Mouse (Mus musculus): ENCODE results near the gene Atf1. TPM values are rescaled to one million over a fixed set of nuclear protein-coding genes. Genes with fewer than 3 reads are reported as not detected.

The Atf1 gene
- polyA plus RNA-seq, 1 experiment from 2014 or later, result 46.2 TPM

DNA sequence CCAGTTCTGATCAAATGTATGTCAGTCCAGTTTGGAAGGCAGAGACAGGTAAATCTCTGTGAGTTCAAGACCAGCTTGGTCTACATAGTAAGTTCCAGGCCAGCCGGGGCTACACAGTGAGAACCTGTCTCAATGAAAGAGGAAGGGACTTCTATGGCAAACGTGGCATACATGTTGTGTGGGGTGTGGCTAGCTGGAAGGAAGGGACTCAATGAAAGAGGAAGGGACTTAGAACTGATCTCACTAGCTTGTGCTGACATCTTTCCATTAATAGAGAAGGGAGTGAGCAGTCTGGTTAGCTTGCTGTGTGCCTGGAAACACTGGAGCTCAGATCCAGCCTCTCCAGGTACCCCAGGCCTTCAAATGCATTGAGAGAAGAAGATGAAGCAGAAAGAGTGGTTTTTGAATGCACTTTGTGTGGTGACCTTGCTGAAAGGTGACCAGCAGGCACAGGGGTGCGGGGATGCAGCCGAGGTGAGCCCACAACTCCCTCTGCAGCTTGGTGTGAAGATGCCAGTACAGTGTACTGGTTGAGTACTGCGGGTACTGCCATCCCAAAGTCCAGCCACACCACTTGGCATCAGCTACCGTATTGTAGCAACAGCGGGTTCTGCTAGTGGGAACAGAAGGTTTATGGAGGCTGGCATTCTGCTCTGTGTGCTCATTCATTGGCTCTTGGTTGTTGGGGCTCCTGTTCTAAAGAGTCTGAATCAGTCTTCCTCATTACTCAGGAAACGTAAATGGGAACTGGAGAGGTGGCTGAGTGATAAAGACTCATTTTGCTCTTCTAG is 40.5 kb upstream of the Atf1 start:
- no peak for ATAC-seq (ENCODE audit: low read depth)
- H3K9me3 ChIP-seq (ENCODE audit: control insufficient read depth, low read length), result no peaks in the 10 kb centered on the region
- 84% methylated on average over 8 of the region's 8 CpGs for WGBS
- H3K4me3 ChIP-seq (ENCODE audit: low read length), result no peak overlapping the region
- peaks cover 31% of the 10 kb centered on the region for H3K36me3 ChIP-seq (ENCODE audit: control insufficient read depth, insufficient read depth, low read length)
- H3K27ac ChIP-seq (ENCODE audit: low read length), result no peak overlapping the region
- H3K4me1 ChIP-seq (replicated peaks; ENCODE audit: control insufficient read depth, insufficient read depth, low read length), result no peaks in the 10 kb centered on the region
- no peak overlapping the region for H3K4me2 ChIP-seq (ENCODE audit: low read depth, low read length)
- no peak overlapping the region for H3K9ac ChIP-seq (ENCODE audit: low read length)
- no peaks in the 10 kb centered on the region for H3K27me3 ChIP-seq (ENCODE audit: control insufficient read depth, insufficient read depth, low read depth, low read length)

DNA sequence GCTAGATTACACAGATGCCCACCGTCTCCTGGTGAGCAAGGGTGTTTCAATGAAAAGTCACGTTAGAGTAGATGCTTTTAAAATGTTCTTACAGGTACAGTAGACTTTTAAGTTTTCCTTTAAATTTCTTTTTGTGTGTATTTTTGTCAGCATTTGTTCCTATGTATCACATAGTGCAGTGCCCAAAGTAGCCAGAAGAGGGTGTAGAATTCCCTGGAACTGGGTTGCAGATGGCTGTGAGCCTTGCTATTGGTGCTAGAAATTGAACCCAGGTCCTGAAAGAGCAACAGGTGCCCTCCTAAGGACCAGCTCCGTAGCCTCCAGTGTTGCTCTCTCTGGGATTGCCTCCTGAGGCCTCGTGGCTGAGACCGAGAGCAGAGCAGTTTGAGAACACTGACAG is 39.1 kb upstream of the Atf1 start:
- ATAC-seq (ENCODE audit: low read depth), result no peak
- H3K36me3 ChIP-seq (ENCODE audit: control insufficient read depth, insufficient read depth, low read length), result peaks cover 32% of the 10 kb centered on the region
- H3K4me2 ChIP-seq (ENCODE audit: low read depth, low read length), result no peak overlapping the region
- no peak overlapping the region for H3K4me3 ChIP-seq (ENCODE audit: low read length)
- 77% methylated on average over 5 of the region's 5 CpGs for WGBS
- no peaks in the 10 kb centered on the region for H3K27me3 ChIP-seq (ENCODE audit: control insufficient read depth, insufficient read depth, low read depth, low read length)
- peak overlapping the region; percentile 21 for H3K27ac ChIP-seq (ENCODE audit: low read length)
- no peaks in the 10 kb centered on the region for H3K9me3 ChIP-seq (ENCODE audit: control insufficient read depth, low read length)
- no peak overlapping the region for H3K9ac ChIP-seq (ENCODE audit: low read length)
- H3K4me1 ChIP-seq (replicated peaks; ENCODE audit: control insufficient read depth, insufficient read depth, low read length), result no peaks in the 10 kb centered on the region

DNA sequence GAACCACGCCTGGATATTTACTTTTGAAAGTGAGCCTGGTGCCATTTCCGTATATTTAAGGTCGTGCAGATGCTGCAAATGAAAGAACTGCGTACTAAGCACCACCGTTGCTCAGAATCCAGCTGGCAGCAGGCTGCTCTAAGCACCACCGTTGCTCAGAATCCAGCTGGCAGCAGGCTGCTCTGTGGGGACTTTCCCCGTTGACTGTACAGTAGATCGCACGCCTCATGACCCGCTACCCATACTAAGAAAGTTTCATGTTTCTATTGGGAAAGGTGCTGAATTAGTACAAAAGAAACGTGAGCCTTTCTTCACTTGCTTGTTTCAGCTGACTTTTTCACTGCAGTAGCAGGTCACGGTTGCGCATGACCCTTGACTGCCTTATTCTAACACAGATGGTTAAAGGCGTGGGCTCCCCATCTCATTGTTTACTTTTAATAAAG is 38.6 kb upstream of the Atf1 start:
- Histone ChIP-seq H3K4me1 (replicated peaks; ENCODE audit: control insufficient read depth, insufficient read depth, low read length) (no peaks in the 10 kb centered on the region), H3K4me2 (ENCODE audit: low read depth, low read length) (no peak overlapping the region), H3K9me3 (ENCODE audit: control insufficient read depth, low read length) (no peaks in the 10 kb centered on the region), H3K9ac (ENCODE audit: low read length) (no peak overlapping the region), H3K4me3 (ENCODE audit: low read length) (no peak overlapping the region), H3K27ac (ENCODE audit: low read length) (peak overlapping the region; percentile 21), H3K36me3 (ENCODE audit: control insufficient read depth, insufficient read depth, low read length) (peaks cover 35% of the 10 kb centered on the region), H3K27me3 (ENCODE audit: control insufficient read depth, insufficient read depth, low read depth, low read length) (no peaks in the 10 kb centered on the region)
- ATAC-seq (ENCODE audit: low read depth), result no peak
- 62% methylated on average over 14 of the region's 14 CpGs for WGBS

DNA sequence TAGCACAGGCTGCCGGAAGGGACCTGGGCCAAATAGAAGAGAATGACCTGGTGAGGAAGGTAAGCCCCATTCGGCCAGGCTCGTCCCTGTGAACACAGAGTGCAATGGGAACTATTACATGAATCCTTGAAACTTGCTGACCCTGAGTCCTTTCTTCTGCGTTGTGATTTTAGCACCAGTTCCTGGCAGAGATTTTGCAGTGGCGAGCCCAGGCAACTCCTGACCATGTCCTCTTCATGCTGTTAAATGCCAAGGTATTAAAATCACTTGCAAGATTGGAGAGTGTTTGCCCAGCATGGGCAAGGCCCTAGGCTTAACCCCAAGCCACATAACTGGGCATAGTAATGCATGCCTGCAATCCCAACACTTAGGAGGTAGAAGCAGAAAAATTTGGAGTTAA is 37.5 kb upstream of the Atf1 start:
- no peaks in the 10 kb centered on the region for H3K4me1 ChIP-seq (replicated peaks; ENCODE audit: control insufficient read depth, insufficient read depth, low read length)
- no peaks in the 10 kb centered on the region for H3K9me3 ChIP-seq (ENCODE audit: control insufficient read depth, low read length)
- no peaks in the 10 kb centered on the region for H3K27me3 ChIP-seq (ENCODE audit: control insufficient read depth, insufficient read depth, low read depth, low read length)
- no peak overlapping the region for H3K27ac ChIP-seq (ENCODE audit: low read length)
- H3K9ac ChIP-seq (ENCODE audit: low read length), result no peak overlapping the region
- no peak overlapping the region for H3K4me3 ChIP-seq (ENCODE audit: low read length)
- H3K36me3 ChIP-seq (ENCODE audit: control insufficient read depth, insufficient read depth, low read length), result peaks cover 37% of the 10 kb centered on the region
- 84% methylated on average over 5 of the region's 5 CpGs for WGBS
- ATAC-seq (ENCODE audit: low read depth), result no peak
- H3K4me2 ChIP-seq (ENCODE audit: low read depth, low read length), result no peak overlapping the region

DNA sequence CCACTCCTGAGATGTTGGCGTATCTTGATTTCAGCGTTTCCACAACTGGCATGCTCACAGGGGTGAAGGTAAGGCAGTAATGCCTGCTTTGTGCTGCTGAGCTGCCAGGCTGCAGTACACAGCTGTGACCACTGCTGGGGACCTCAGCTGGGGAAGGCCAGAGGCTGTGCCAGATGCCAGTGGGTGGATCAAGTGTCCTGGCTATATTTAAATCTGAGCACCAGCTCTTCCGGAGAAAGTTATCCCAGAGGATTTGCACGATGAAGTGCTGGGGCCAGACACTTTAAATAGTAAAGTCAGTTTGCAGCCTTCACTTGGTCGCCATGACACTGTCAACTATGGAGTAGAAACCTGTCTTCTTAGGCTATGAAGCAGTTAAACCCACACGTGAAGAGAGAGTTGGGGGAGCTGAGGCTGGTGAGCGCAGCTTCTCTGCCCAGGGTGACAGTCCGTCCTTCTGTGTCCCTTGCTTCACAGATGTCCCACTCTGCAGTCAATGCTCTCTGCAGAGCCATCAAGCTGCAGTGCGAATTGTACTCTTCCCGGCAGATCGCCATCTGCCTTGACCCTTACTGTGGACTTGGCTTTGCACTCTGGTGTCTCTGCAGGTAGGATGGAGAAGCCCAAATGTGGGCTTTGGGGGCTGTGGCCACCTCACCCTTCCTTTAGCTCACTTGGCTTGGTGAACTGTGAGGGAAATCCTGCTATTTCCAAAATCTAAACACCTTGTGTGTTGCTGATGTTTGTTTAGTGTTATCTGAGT is 28.5 kb upstream of the Atf1 start:
- Histone ChIP-seq H3K4me2 (ENCODE audit: low read depth, low read length) (no peak overlapping the region), H3K27ac (ENCODE audit: low read length) (peak overlapping the region; percentile 21; the same call in 1 of the 2 replicates), H3K27me3 (ENCODE audit: control insufficient read depth, insufficient read depth, low read depth, low read length) (no peaks in the 10 kb centered on the region), H3K4me3 (ENCODE audit: low read length) (no peak overlapping the region), H3K4me1 (replicated peaks; ENCODE audit: control insufficient read depth, insufficient read depth, low read length) (no peaks in the 10 kb centered on the region), H3K9me3 (ENCODE audit: control insufficient read depth, low read length) (no peaks in the 10 kb centered on the region), H3K36me3 (ENCODE audit: control insufficient read depth, insufficient read depth, low read length) (peaks cover 29% of the 10 kb centered on the region), H3K9ac (ENCODE audit: low read length) (no peak overlapping the region)
- WGBS, result 84% methylated on average over 11 of the region's 11 CpGs
- 0 out of 2 replicates have a peak, but pooled peaks have one; percentile 36 for ATAC-seq (ENCODE audit: low read depth)

DNA sequence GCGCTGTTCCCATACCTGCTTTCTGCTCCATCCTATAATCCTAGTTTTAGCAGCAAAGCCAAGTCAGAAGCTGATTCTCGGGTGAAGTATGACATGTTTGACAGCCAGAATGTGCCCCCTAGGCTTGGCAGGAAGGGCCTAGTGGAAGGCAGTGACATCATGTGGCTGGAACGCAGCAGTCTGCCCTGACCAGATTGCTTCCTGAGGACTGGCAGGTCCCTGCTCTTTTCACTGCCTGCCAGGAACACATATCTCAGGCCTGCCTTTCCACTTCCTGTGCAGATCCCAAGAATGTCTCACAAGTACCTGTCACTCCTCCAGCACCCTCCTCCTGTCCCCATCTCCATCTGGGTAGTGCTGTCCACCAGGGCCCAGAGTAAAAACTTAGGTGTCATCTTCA is 27.8 kb upstream of the Atf1 start:
- no peak overlapping the region; the same call in 1 of the 2 replicates for H3K27ac ChIP-seq (ENCODE audit: low read length)
- H3K9ac ChIP-seq (ENCODE audit: low read length), result no peak overlapping the region
- H3K27me3 ChIP-seq (ENCODE audit: control insufficient read depth, insufficient read depth, low read depth, low read length), result no peaks in the 10 kb centered on the region
- WGBS, result 61% methylated on average over 3 of the region's 3 CpGs
- H3K36me3 ChIP-seq (ENCODE audit: control insufficient read depth, insufficient read depth, low read length), result peaks cover 27% of the 10 kb centered on the region
- no peak overlapping the region for H3K4me2 ChIP-seq (ENCODE audit: low read depth, low read length)
- no peaks in the 10 kb centered on the region for H3K4me1 ChIP-seq (replicated peaks; ENCODE audit: control insufficient read depth, insufficient read depth, low read length)
- no peaks in the 10 kb centered on the region for H3K9me3 ChIP-seq (ENCODE audit: control insufficient read depth, low read length)
- H3K4me3 ChIP-seq (ENCODE audit: low read length), result no peak overlapping the region
- ATAC-seq (ENCODE audit: low read depth), result peak; percentile 69; the same call in 1 of the 2 replicates

DNA sequence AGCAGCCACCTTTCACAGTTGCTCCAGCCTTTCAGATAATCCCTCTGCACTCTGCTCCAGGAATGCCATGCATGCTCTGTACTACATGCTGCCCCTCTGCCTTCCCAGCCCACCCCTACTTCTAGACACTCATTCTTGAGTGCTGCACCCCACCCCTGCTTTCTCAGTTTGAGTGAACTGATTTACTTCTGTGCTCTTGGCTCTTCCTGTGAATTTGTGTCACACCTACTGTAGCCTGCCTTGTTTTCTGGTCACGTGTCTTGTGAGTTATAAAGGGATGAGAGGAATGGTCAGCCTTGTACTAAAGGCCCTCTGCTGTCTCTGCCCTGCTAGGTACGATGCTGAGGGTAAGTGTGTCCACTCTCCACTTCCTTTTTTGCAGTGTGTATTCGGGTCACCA is 25.8 kb upstream of the Atf1 start:
- no peak overlapping the region for H3K4me2 ChIP-seq (ENCODE audit: low read depth, low read length)
- H3K4me1 ChIP-seq (replicated peaks; ENCODE audit: control insufficient read depth, insufficient read depth, low read length), result no peaks in the 10 kb centered on the region
- H3K9ac ChIP-seq (ENCODE audit: low read length), result no peak overlapping the region
- H3K9me3 ChIP-seq (ENCODE audit: control insufficient read depth, low read length), result no peaks in the 10 kb centered on the region
- no peaks in the 10 kb centered on the region for H3K27me3 ChIP-seq (ENCODE audit: control insufficient read depth, insufficient read depth, low read depth, low read length)
- peaks cover 15% of the 10 kb centered on the region for H3K36me3 ChIP-seq (ENCODE audit: control insufficient read depth, insufficient read depth, low read length)
- no peak for ATAC-seq (ENCODE audit: low read depth)
- H3K27ac ChIP-seq (ENCODE audit: low read length), result no peak overlapping the region
- H3K4me3 ChIP-seq (ENCODE audit: low read length), result no peak overlapping the region
- WGBS, result 78% methylated on average over 3 of the region's 3 CpGs

DNA sequence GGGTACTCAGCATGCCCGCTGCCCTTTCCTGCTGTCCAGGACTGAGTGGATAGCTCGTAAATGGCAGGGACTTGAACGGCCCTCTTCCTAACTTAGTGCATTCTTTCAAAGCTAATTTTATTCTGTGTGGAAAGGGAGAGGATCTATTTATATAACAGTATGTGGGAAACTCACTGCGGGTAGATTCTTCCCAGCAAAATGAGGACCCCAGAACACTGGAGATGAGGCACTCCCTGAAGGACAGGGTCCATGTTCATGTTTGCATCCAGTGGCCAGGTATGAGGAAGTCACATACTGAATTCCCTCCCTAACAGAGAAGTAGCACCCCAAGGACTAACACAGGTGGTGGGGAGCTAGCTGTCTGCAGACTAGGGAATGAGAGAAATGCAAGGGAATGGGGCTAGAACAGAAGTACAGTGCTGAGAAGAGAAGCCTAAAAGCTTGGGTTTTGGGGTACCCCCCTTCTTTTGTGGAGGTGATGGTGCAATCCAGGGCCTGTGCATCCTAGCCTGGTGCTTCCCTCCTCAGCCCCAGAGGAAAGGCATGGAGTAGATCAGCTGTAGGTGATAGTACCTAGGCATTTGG is 25.1 kb upstream of the Atf1 start:
- Histone ChIP-seq H3K9me3 (ENCODE audit: control insufficient read depth, low read length) (no peaks in the 10 kb centered on the region), H3K27me3 (ENCODE audit: control insufficient read depth, insufficient read depth, low read depth, low read length) (no peaks in the 10 kb centered on the region), H3K36me3 (ENCODE audit: control insufficient read depth, insufficient read depth, low read length) (peaks cover 15% of the 10 kb centered on the region), H3K4me3 (ENCODE audit: low read length) (no peak overlapping the region), H3K9ac (ENCODE audit: low read length) (no peak overlapping the region), H3K27ac (ENCODE audit: low read length) (no peak overlapping the region), H3K4me2 (ENCODE audit: low read depth, low read length) (no peak overlapping the region), H3K4me1 (replicated peaks; ENCODE audit: control insufficient read depth, insufficient read depth, low read length) (no peaks in the 10 kb centered on the region)
- 80% methylated on average over 4 of the region's 4 CpGs for WGBS
- no peak for ATAC-seq (ENCODE audit: low read depth)

DNA sequence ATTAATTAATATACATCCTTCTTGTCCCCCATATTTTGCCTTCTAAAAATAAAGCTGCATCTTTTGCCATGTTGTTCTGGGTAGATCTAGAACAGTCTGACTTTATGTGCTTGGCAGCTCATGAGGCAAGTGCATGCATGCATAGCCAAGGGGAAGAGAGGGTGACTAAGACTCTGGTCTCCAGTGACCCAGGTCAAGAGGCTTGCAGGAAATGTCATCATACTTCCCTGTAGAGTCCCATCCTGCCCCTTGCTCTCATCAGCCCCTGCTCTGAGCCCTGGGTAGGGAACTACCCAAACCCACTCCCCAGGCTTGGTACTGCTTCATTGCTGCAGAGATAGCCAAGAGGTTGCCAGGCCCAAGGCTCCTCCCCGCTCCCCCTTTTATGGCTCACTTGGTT is 23.0 kb upstream of the Atf1 start:
- ATAC-seq (ENCODE audit: low read depth), result no peak
- Histone ChIP-seq H3K4me3 (ENCODE audit: low read length) (no peak overlapping the region), H3K27ac (ENCODE audit: low read length) (no peak overlapping the region), H3K36me3 (ENCODE audit: control insufficient read depth, insufficient read depth, low read length) (peaks cover 21% of the 10 kb centered on the region), H3K4me1 (replicated peaks; ENCODE audit: control insufficient read depth, insufficient read depth, low read length) (no peaks in the 10 kb centered on the region), H3K27me3 (ENCODE audit: control insufficient read depth, insufficient read depth, low read depth, low read length) (no peaks in the 10 kb centered on the region), H3K9ac (ENCODE audit: low read length) (no peak overlapping the region), H3K4me2 (ENCODE audit: low read depth, low read length) (no peak overlapping the region), H3K9me3 (ENCODE audit: control insufficient read depth, low read length) (no peaks in the 10 kb centered on the region)
- WGBS, result 60% methylated on average over 1 of the region's 1 CpGs
